Mouse (Mus musculus) E14TG2a.4 (cell line): ENCODE measurements at regions not wholly inside any gene's neighbourhood (a gene's known extent, or its start where the extent isn't known, plus 50 kb on each side); places are given as distances from the start of the nearest gene placed in this dataset.

Experiments used
- CTCF ChIP-seq: conservative IDR thresholded peaks from 2 replicates; pipeline ENCODE4 v1.5.1; 2014; ENCODE audit warnings: low read length
- NANOG ChIP-seq: IDR thresholded peaks from 2 replicates; pipeline ENCODE4 v1.6.1; 2014; ENCODE audit warnings: borderline replicate concordance, low read length, mixed read lengths
- POU5F1 ChIP-seq: IDR thresholded peaks from 2 replicates; pipeline ENCODE4 v1.6.1; 2014; ENCODE audit warnings: low read length, borderline replicate concordance

DNA sequence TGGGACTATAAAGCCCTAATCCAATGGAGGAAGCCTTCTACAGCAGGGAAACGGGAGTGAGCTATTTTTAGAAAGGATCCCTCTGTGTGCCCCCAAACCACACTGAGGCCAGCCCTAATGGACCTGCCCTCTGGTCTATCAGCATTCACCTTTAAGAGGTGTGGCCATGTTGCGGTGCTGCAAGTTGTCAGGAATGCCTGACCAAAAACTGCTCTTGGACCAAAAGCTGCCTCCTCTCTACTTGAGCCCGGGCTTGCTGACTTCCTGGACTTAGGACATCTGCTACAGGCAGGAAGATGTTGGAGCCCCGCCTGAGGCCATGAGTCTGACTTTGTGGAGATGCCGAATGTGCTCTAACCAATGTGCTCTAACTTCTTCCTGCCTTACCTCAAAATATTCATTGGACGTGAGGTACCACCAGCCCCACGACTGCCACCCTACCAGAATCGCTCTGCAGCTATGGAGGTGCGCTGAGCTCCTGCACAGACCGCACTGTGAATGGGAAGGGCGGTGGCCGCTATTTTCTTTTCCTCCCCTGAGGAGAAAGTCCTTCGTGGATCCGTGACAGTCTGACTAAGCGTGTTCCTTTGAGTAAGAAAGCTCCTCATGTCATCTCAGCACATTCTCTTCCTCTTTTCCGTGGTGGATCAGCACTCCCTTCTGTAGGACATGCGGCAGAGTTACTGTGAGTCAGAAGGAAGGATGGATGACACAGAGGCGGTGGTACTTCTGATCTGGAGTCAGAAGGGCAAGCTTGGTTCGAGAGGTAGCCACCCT lies 313.0 kb downstream of the Gm49356 start:
- TF ChIP-seq CTCF (no peak), POU5F1 (no peak), NANOG (no peak)
